Mouse (Mus musculus): ENCODE results near the gene Skp1a. TPM values are rescaled to one million over a fixed set of nuclear protein-coding genes. Genes with fewer than 3 reads are reported as not detected.
A peak's percentile ranks its signal among the peaks of the same experiment; 100 is the strongest.

The Skp1a gene
- polyA plus RNA-seq, 1 experiment from 2014 or later, result 1,139 TPM

DNA sequence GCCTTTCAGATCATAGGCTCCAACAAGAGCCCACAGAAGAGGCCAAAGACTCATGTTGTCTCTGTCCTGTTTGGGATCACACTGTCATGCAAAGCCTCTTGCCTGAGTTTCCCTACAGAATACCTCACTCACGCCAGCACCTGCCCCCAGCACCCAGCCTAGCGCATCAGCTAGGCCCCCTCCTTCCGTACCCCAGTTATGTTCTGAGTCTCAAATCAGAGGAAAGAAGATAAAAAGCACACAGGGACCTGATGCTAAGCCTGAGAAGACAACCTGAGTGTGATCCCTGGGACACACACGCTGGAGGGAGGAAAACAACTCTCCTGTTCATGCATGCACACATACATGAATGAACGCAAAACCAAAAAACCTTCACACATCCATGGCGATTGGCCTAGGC lies 47.2 kb downstream of the Skp1a start:
- 88% methylated on average over 6 of the region's 6 CpGs for WGBS

DNA sequence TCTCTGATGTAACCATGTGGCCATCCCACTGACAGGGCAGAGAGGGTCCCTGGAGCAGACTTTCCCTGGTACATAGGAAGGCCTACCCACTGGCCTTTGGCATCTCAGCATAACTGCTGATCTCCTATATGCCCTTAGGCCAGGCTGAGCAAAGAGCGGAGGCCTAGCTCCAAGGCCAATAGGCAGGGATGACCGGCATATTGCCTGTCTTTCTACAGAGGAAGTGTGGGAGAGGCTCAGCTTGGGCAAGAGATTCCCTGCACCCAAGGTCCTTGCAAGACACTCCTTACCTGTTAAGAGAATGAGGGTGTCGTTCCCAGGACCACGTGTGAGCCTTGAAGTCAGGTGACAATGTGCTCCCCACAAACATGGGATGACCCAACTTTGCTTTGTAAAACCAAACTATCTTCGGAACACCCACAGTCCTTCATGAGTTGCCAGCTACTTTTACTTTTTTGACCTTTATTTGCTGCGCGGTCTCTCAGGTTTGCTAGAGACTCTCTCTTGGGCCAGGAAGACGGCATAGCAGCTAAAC lies 47.9 kb downstream of the Skp1a start:
- WGBS, result 97% methylated on average over 8 of the region's 8 CpGs
- DNase-seq (no peak), ATAC-seq (ENCODE audit: low FRiP score, low TSS enrichment) (no peak)
- Histone ChIP-seq H3K27ac (replicated peaks; ENCODE audit: low read depth, low read length) (no peak overlapping the region), H3K4me2 (ENCODE audit: low read length) (no peak overlapping the region), H3K4me3 (replicated peaks; ENCODE audit: low read depth, low read length) (no peak overlapping the region), H3K9ac (replicated peaks; ENCODE audit: low read length) (no peak overlapping the region), H3K27me3 (ENCODE audit: control insufficient read depth, insufficient read depth, low read length) (peaks cover 33% of the 10 kb centered on the region), H3K36me3 (ENCODE audit: control insufficient read depth, insufficient read depth, low read length) (no peaks in the 10 kb centered on the region), H3K9me3 (ENCODE audit: control insufficient read depth, low read length) (no peaks in the 10 kb centered on the region), H3K4me1 (ENCODE audit: control insufficient read depth, insufficient read depth, low read length) (peaks cover 15% of the 10 kb centered on the region)

More for the DNA sequence above, 47.2 kb downstream of the Skp1a start:
- Histone ChIP-seq H3K4me1 (ENCODE audit: control insufficient read depth, insufficient read depth, low read length) (peaks cover 8% of the 10 kb centered on the region; the same call in 1 of the 2 replicates), H3K4me2 (ENCODE audit: low read length) (no peak overlapping the region), H3K36me3 (ENCODE audit: control insufficient read depth, insufficient read depth, low read length) (no peaks in the 10 kb centered on the region), H3K9ac (replicated peaks; ENCODE audit: low read length) (no peak overlapping the region), H3K9me3 (ENCODE audit: control insufficient read depth, low read length) (no peaks in the 10 kb centered on the region), H3K4me3 (replicated peaks; ENCODE audit: low read depth, low read length) (no peak overlapping the region), H3K27ac (replicated peaks; ENCODE audit: low read depth, low read length) (no peak overlapping the region), H3K27me3 (ENCODE audit: control insufficient read depth, insufficient read depth, low read length) (peaks cover 26% of the 10 kb centered on the region)
- DNase-seq, result no peak
- no peak for ATAC-seq (ENCODE audit: low FRiP score, low TSS enrichment)

DNA sequence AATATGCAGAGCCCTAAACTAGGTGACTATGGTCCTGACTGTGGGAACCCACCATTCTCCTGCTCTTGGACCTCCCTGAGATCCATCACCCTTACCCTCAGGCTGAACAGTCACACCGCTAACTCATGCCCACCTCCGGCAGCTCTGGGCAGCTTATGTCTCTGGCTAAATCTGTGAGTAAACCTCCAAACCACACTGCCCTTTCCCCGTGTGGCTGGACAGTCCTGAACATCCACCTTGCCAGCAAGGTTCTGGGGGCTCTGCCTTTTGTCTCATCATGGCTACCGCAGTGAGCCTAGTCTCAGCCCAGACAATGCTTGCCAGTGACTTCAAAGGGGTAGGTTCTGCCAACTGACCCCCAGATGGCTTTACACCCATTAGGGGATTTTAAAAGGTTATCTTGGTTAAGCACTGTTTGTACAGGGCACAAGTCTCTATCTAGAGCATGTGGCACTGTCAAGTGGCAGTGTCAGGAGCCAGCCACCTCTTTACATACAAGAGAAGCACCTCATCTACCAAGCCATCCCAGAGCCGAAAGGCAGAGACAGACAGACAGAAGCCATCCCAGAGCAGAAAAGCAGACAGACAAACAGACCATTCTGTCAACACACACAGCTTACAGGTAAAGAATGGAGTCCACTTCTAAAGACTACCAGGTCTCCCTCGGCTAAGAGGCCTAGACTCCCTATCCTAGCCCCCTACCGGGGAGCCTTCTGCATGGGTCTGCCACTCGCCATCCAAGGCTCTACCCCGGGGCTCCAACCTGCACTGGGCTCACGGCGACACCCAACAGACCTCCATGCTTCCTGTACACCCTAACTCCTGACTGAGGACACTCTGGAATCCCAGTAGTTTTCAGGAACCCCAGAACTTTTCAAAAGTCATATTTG lies 49.0 kb downstream of the Skp1a start:
- H3K4me1 ChIP-seq (ENCODE audit: control insufficient read depth, insufficient read depth, low read length), result peaks cover 18% of the 10 kb centered on the region
- ATAC-seq (ENCODE audit: low FRiP score, low TSS enrichment), result no peak
- no peak overlapping the region for H3K4me3 ChIP-seq (replicated peaks; ENCODE audit: low read depth, low read length)
- no peak overlapping the region for H3K4me2 ChIP-seq (ENCODE audit: low read length)
- H3K27me3 ChIP-seq (ENCODE audit: control insufficient read depth, insufficient read depth, low read length), result peaks cover 44% of the 10 kb centered on the region
- H3K36me3 ChIP-seq (ENCODE audit: control insufficient read depth, insufficient read depth, low read length), result no peaks in the 10 kb centered on the region
- H3K9ac ChIP-seq (replicated peaks; ENCODE audit: low read length), result no peak overlapping the region
- 89% methylated on average over 11 of the region's 11 CpGs for WGBS
- H3K27ac ChIP-seq (replicated peaks; ENCODE audit: low read depth, low read length), result no peak overlapping the region
- no peaks in the 10 kb centered on the region for H3K9me3 ChIP-seq (ENCODE audit: control insufficient read depth, low read length)
- no peak for DNase-seq

DNA sequence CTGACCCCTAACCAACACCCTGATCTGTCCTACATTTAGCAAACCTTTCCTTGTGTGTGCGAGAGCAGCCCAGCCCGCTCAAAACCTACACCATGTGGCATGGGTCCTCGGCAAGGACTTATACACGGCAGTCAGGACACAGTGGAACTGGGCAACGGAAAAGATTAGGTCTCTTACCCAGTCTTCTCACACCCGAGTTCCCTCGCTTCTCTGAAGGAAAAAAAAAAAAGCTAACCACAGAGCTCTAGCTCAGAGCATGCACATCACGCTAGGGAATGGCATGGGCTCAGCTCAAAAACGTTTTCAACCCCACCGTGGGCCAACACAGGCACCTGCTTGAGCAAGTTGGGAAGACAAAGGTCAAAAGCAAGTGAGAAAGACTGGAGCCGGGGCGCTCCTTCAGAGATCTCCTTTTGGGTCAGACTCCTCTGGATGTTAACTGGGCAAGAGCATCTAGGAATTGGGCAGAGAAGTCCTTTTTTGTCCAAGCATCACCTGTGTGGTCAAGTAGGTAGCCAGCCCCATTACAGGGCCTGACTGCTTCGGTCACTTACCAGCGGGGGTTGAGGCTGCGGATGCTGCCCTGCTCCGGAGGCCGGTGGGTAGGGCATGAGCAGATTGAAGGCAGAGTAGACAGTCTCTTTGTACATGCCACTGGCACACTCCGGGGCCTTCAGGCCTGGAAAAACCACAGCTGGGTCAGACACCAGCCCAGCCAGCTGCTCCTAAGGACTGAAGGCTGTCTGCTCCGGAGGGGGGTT lies 50.0 kb downstream of the Skp1a start:
- Histone ChIP-seq H3K9ac (replicated peaks; ENCODE audit: low read length) (no peak overlapping the region), H3K36me3 (ENCODE audit: control insufficient read depth, insufficient read depth, low read length) (no peaks in the 10 kb centered on the region), H3K4me2 (ENCODE audit: low read length) (peak overlapping the region; percentile 96), H3K27me3 (ENCODE audit: control insufficient read depth, insufficient read depth, low read length) (peaks cover 50% of the 10 kb centered on the region), H3K27ac (replicated peaks; ENCODE audit: low read depth, low read length) (no peak overlapping the region), H3K4me1 (ENCODE audit: control insufficient read depth, insufficient read depth, low read length) (peaks cover 25% of the 10 kb centered on the region), H3K9me3 (ENCODE audit: control insufficient read depth, low read length) (no peaks in the 10 kb centered on the region), H3K4me3 (replicated peaks; ENCODE audit: low read depth, low read length) (peak overlapping the region; percentile 48; the same call in 1 of the 2 replicates)
- WGBS, result 64% methylated on average over 19 of the region's 19 CpGs
- ATAC-seq (ENCODE audit: low FRiP score, low TSS enrichment) (no peak), DNase-seq (no peak)

DNA sequence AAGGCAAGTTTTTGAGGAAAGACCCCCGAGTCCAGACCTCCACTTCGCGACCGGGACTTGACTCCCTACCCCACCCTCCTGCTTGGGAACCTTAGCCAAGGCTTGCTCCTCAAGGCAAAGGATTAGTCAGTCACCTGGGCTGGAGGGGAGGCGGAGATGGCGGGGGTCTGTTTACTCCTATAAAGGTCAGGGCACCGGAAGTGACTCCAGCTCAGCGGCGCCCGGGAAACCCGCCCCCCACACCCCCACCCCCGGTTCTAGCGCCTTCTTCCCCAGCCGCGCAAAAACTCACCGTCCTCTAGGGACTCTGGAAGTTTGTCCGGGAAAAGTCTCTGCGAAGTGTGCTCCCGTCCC lies 50.6 kb downstream of the Skp1a start:
- H3K9ac ChIP-seq (replicated peaks; ENCODE audit: low read length), result peak overlapping the region; percentile 46; the same call in 1 of the 2 replicates
- no peaks in the 10 kb centered on the region for H3K36me3 ChIP-seq (ENCODE audit: control insufficient read depth, insufficient read depth, low read length)
- H3K4me1 ChIP-seq (ENCODE audit: control insufficient read depth, insufficient read depth, low read length), result peaks cover 25% of the 10 kb centered on the region
- peaks cover 50% of the 10 kb centered on the region for H3K27me3 ChIP-seq (ENCODE audit: control insufficient read depth, insufficient read depth, low read length)
- H3K4me2 ChIP-seq (ENCODE audit: low read length), result peak overlapping the region; percentile 96
- no peak for ATAC-seq (ENCODE audit: low FRiP score, low TSS enrichment)
- no peak overlapping the region for H3K27ac ChIP-seq (replicated peaks; ENCODE audit: low read depth, low read length)
- no peak for DNase-seq
- H3K9me3 ChIP-seq (ENCODE audit: control insufficient read depth, low read length), result no peaks in the 10 kb centered on the region
- H3K4me3 ChIP-seq (replicated peaks; ENCODE audit: low read depth, low read length), result peak overlapping the region; percentile 48
- WGBS, result 1% methylated on average over 19 of the region's 19 CpGs

DNA sequence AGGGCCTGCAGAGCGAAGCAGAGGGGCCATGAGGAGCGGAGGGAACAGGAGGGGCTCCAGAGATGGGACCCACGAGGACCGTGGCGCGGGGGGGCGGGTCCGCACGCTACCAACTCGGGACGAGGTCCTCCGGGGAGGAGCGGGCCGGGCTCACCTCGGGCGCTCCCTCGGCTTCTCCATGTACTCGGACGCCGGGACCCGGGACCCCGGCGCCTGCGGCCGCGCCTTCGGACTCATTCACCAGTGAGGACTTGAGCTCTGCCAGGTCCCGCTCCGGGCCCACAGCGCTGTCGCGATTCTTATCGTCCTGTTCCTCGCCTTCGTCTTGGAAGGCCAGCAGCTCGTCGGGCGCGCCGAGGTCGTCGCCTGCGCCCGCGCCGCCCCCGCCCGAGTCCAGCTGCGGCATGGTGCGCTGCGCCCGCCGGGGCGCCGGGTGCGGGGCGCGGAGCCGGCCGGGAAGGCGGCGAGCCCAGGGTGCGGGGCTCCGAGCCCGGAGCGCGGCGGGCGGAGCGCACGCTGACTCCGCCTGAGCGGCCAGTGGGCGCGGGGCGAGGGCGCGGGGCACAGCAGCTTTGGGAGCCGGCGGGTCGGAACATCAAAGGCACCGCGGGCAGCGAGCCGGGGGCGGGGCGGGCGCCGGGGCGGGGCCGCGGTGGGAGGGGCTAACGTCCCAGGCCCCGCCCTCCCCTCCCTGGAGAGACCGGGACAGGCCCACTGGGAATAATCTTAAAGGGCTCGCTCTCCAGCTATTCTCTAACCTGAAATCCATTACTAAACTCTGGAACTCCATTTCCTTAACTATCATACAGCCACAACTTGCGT lies 51.2 kb downstream of the Skp1a start, which contains the start of gene Tcf7:
TSS of gene Tcf7 (minus strand) at position 241 of the 822 bp plus-strand sequence.
- peak within 1 kb of the TSS; percentile 96 for H3K4me2 ChIP-seq (ENCODE audit: low read length)
- H3K9me3 ChIP-seq (ENCODE audit: control insufficient read depth, low read length), result no peaks in the 10 kb centered on the region
- H3K4me1 ChIP-seq (ENCODE audit: control insufficient read depth, insufficient read depth, low read length), result peaks cover 25% of the 10 kb centered on the region
- no peaks in the 10 kb centered on the region for H3K36me3 ChIP-seq (ENCODE audit: control insufficient read depth, insufficient read depth, low read length)
- H3K27me3 ChIP-seq (ENCODE audit: control insufficient read depth, insufficient read depth, low read length), result peaks cover 50% of the 10 kb centered on the region
- WGBS, result under 1% methylated on average over 85 of the region's 97 CpGs
- DNase-seq (peak; percentile 79), ATAC-seq (ENCODE audit: low FRiP score, low TSS enrichment) (peak; percentile 46; the same call in 1 of the 2 replicates)
- peak within 1 kb of the TSS; percentile 48 for H3K4me3 ChIP-seq (replicated peaks; ENCODE audit: low read depth, low read length)
- no peak within 1 kb of the TSS for H3K27ac ChIP-seq (replicated peaks; ENCODE audit: low read depth, low read length)
- peak within 1 kb of the TSS; percentile 46 for H3K9ac ChIP-seq (replicated peaks; ENCODE audit: low read length)

DNA sequence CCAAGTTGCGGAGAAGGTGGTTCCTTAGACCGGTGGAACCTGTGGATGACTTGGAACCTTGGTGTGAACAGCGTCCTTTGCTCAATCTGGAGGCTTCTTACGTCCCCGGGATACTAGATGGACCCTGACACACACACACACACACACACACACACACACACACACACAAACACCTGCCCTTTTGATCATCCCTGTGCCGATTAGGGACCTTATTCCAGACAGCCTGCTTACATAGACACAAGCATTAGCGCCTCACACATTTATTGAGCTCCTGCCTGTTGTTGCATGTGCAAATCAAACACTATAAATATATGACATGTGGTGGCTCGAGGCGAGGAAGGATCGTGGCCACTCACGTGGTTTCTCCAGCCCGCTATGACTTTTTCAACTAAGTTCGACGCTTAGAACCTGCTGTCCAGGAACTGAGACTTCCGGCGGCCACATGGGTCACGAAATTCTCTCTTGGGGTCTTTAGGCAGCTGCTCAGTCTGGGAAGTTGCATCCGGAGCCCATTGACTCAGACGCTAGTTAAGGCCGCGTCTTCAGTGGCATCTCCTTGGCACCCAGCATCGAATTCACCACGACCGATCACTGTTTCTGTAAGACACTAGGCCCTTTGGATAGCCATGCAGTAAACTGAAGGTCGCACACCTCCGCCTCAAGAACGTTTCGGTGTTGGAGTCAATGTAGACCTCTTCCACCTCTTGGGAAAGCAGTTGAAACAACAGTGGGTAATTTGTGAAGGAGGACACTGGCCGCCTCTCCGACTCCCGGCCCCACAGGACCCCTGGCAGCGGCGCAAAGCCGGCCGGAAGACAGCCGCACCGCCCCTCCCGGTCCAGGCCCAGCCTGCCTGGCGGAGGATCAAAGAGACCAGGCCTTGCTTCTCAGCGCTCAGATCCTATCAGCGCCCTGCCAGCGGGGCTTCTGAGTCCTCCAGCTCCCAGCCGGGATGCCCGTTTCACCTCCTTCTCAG lies 52.1 kb downstream of the Skp1a start:
- H3K9ac ChIP-seq (replicated peaks; ENCODE audit: low read length), result no peak overlapping the region
- 9% methylated on average over 44 of the region's 44 CpGs for WGBS

More for the DNA sequence above, 52.1 kb downstream of the Skp1a start:
- peak overlapping the region; percentile 48 for H3K4me3 ChIP-seq (replicated peaks; ENCODE audit: low read depth, low read length)
- H3K4me1 ChIP-seq (ENCODE audit: control insufficient read depth, insufficient read depth, low read length), result peaks cover 25% of the 10 kb centered on the region
- no peaks in the 10 kb centered on the region for H3K9me3 ChIP-seq (ENCODE audit: control insufficient read depth, low read length)
- H3K36me3 ChIP-seq (ENCODE audit: control insufficient read depth, insufficient read depth, low read length), result no peaks in the 10 kb centered on the region
- H3K4me2 ChIP-seq (ENCODE audit: low read length), result peak overlapping the region; percentile 96
- peaks cover 50% of the 10 kb centered on the region for H3K27me3 ChIP-seq (ENCODE audit: control insufficient read depth, insufficient read depth, low read length)
- ATAC-seq (ENCODE audit: low FRiP score, low TSS enrichment) (0 out of 2 replicates have a peak, but pooled peaks have one; percentile 28), DNase-seq (peak; percentile 73)
- H3K27ac ChIP-seq (replicated peaks; ENCODE audit: low read depth, low read length), result no peak overlapping the region
